Mouse (Mus musculus): ENCODE data around the gene Nfix. TPM values are rescaled to one million over a fixed set of nuclear protein-coding genes. Genes with fewer than 3 reads are reported as not detected.

Nfix gene
- polyA plus RNA-seq, 1 experiment from 2014 or later: 10.9 TPM

DNA sequence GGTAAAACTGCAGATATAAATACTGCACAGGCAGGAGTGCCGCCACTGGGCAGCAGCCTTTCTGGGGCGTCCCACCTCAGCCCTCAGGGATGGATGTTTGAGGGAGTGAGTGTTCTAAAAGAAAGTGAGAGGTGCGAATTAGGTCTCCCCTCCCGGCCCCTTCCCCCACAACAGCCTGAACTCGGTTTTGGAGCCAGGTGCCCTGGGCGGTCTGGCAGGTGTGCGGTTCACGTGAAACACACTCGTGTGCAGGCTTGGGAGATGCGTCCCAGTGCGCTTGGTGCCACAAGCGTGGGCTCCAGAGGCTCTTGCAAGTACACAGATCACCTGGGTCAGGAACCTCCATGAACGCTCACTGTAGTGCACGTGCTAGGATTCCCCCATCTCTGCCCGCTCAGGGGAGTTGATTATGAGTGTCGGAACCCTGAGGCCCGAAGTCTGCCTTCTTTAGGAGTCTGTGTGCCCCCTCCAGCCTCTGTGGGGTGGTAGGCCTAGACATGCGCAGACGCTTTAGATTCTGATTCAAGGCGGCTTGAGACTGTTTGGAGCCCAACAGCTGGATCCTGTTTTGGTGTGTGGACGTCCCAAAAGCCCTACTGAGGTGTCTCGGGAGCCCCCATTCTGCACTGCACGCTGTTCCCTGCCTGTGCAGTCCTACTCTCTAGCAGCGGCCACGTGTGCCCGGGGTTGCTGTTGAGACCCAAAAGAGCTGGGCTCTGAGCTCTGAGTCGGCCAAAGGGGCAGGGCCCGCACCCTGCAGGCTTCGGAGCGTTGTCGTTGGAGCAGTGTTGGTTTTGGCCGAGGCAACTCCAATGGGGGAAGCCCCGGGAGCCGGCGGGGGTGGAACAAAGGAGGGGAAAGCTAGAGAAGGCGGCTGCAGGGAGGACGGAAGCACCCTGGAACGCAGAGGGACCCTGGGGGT, 14.1 kb downstream of the Nfix start:
- Histone ChIP-seq H3K9me3 (ENCODE audit: control insufficient read depth, low read length) (no peaks in the 10 kb centered on the region), H3K36me3 (ENCODE audit: control insufficient read depth, insufficient read depth, low read length) (no peaks in the 10 kb centered on the region), H3K4me3 (ENCODE audit: low read length) (peak overlapping the region; percentile 18; the same call in 1 of the 2 replicates), H3K9ac (ENCODE audit: low read depth, low read length) (no peak overlapping the region), H3K27me3 (ENCODE audit: control insufficient read depth, insufficient read depth, low read length) (peaks cover 98% of the 10 kb centered on the region), H3K4me2 (replicated peaks; ENCODE audit: low read depth, low read length) (no peak overlapping the region), H3K27ac (ENCODE audit: low read depth, low read length) (no peak overlapping the region), H3K4me1 (ENCODE audit: control insufficient read depth, insufficient read depth, low read length) (peaks cover 8% of the 10 kb centered on the region; the same call in 1 of the 2 replicates)
- 1% methylated on average over 38 of the region's 38 CpGs for WGBS
- ATAC-seq (ENCODE audit: low FRiP score, low TSS enrichment): peak; percentile 34; the same call in 1 of the 2 replicates

DNA sequence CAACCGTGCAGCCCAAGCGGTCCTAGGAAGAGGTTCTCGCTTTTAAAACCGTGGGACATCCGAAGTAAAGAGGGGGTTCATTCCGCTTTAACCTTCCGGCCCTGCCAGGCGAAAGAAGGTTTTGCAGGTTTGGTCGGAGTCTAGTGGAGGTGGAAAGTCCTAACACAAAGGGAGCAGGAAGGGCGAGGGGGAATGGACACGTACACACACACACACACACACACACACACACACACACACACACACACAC, 14.7 kb downstream of the Nfix start:
- WGBS: 3% methylated on average over 11 of the region's 11 CpGs
- H3K36me3 ChIP-seq (ENCODE audit: control insufficient read depth, insufficient read depth, low read length): no peaks in the 10 kb centered on the region
- H3K9ac ChIP-seq (ENCODE audit: low read depth, low read length): no peak overlapping the region
- H3K27me3 ChIP-seq (ENCODE audit: control insufficient read depth, insufficient read depth, low read length): peaks cover 99% of the 10 kb centered on the region
- H3K4me2 ChIP-seq (replicated peaks; ENCODE audit: low read depth, low read length): no peak overlapping the region
- H3K9me3 ChIP-seq (ENCODE audit: control insufficient read depth, low read length): no peaks in the 10 kb centered on the region
- no peak overlapping the region for H3K27ac ChIP-seq (ENCODE audit: low read depth, low read length)
- H3K4me3 ChIP-seq (ENCODE audit: low read length): no peak overlapping the region
- H3K4me1 ChIP-seq (ENCODE audit: control insufficient read depth, insufficient read depth, low read length): peaks cover 8% of the 10 kb centered on the region; the same call in 1 of the 2 replicates
- no peak for ATAC-seq (ENCODE audit: low FRiP score, low TSS enrichment)

DNA sequence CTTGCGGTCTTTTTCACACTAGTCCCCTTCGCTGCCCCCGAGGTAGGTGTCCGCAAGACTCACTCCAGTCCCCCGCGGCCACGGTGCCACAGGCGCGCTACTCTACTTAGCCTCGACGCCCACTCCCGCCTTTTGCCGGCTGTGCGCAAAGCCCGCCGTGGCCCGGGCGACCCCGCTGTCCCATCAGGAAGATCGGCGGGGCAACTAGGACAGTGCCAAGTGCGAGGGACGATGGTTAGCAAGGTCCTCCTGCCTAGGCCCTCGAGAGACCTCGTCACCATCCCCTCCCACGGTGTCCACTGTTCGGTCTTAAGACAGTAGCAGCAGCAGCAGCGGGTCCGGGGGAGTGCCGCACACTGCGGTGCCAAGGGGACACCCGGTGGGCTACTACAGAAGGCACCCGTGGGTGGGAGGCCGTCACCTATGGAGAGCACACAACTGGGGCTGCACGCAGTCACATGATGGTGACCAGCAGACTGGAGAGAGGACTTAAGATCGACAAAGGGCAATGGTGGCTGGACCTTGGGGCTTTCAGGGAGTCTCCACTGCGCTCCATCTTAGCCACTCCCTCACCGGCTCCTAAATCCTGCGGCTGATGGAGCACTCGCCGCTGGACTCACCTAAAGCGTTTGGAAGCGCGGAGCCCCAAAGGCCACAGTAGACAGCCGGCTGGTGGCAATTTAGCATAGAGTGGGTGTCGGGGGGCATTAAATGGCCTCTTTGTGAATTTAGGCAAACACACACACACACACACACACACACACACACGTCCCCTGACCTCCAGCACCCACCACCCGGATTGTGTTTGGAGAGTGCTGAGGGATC, 15.3 kb downstream of the Nfix start:
- Histone ChIP-seq H3K9me3 (ENCODE audit: control insufficient read depth, low read length) (no peaks in the 10 kb centered on the region), H3K4me2 (replicated peaks; ENCODE audit: low read depth, low read length) (no peak overlapping the region), H3K27me3 (ENCODE audit: control insufficient read depth, insufficient read depth, low read length) (peaks cover 98% of the 10 kb centered on the region), H3K27ac (ENCODE audit: low read depth, low read length) (no peak overlapping the region), H3K36me3 (ENCODE audit: control insufficient read depth, insufficient read depth, low read length) (no peaks in the 10 kb centered on the region), H3K4me3 (ENCODE audit: low read length) (no peak overlapping the region), H3K9ac (ENCODE audit: low read depth, low read length) (no peak overlapping the region), H3K4me1 (ENCODE audit: control insufficient read depth, insufficient read depth, low read length) (peaks cover 8% of the 10 kb centered on the region; the same call in 1 of the 2 replicates)
- ATAC-seq (ENCODE audit: low FRiP score, low TSS enrichment): no peak
- 1% methylated on average over 48 of the region's 48 CpGs for WGBS

DNA sequence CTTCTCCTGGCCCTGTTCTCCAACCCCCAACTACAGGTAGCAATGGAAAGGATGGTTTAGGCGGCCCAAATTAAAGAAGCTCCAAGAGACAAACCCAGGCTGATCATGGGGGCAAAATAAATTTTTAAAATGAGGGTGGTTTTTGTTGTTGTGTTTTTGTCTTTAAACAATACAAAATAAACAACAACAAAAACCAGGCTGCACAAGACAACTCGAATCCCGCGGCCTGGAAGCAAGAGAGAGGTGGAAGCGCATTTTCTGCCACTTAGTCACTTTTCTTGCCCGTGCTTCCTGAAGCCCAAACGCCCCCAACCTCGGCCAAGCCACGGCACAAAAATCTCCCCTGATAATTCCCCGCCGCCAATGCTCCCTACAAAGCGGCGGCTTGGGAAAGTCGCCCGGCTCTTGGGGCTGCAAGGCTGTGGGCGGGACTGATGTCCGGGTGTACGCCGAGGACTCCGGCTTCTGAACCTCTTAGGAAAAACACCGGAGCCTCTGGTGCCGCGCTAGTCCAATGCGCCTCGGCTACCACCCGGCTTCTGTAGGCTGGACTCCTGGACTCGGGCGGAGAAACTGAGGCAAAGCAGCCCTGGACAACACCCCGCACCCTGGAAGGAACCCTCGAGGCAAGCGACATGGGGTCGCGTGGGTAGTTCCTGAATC, 16.1 kb downstream of the Nfix start:
- peaks cover 8% of the 10 kb centered on the region; the same call in 1 of the 2 replicates for H3K4me1 ChIP-seq (ENCODE audit: control insufficient read depth, insufficient read depth, low read length)

DNA sequence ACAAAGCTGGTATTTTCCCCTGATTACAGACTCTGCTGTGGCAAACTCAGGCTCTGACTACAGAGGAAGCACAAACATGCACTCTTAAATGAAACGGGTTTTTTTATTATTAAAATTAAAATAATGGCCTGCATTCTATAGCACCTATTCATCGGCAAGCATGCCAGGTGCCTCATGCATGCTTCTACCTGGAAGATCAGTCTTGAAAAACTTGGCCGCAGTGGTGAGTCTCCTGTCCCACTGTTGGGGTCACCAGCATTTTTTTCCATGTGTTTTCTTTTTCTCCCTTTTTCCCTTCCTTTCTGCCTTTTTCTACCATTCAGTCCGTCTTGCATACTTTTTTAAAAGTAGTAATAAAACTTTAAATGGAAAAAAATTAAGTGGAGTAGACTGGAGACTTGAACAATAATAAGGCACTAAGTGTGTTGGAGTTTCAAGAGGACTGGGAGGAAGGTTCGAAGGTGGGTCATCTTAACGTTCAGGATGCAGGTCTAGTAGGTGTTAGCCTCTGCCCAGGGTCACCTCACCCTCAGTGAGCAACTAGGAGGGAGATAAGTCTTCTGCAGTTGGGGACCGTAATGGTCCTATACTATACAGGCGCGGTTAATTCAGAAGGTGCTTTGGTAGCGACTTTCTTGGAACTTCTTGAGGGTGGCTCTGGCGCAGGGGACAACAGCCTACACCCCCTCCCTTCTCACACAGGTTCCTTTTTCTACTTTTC, 16.8 kb downstream of the Nfix start:
- Histone ChIP-seq H3K4me2 (replicated peaks; ENCODE audit: low read depth, low read length) (no peak overlapping the region), H3K4me1 (ENCODE audit: control insufficient read depth, insufficient read depth, low read length) (peaks cover 8% of the 10 kb centered on the region; the same call in 1 of the 2 replicates), H3K36me3 (ENCODE audit: control insufficient read depth, insufficient read depth, low read length) (no peaks in the 10 kb centered on the region), H3K9me3 (ENCODE audit: control insufficient read depth, low read length) (no peaks in the 10 kb centered on the region), H3K27me3 (ENCODE audit: control insufficient read depth, insufficient read depth, low read length) (peaks cover 99% of the 10 kb centered on the region), H3K9ac (ENCODE audit: low read depth, low read length) (no peak overlapping the region), H3K27ac (ENCODE audit: low read depth, low read length) (no peak overlapping the region), H3K4me3 (ENCODE audit: low read length) (no peak overlapping the region)
- 4% methylated on average over 11 of the region's 11 CpGs for WGBS
- no peak for ATAC-seq (ENCODE audit: low FRiP score, low TSS enrichment)

More for the DNA sequence above, 16.1 kb downstream of the Nfix start:
- peaks cover 99% of the 10 kb centered on the region for H3K27me3 ChIP-seq (ENCODE audit: control insufficient read depth, insufficient read depth, low read length)
- no peak overlapping the region for H3K4me2 ChIP-seq (replicated peaks; ENCODE audit: low read depth, low read length)
- ATAC-seq (ENCODE audit: low FRiP score, low TSS enrichment): no peak
- 2% methylated on average over 33 of the region's 33 CpGs for WGBS
- H3K27ac ChIP-seq (ENCODE audit: low read depth, low read length): no peak overlapping the region
- H3K4me3 ChIP-seq (ENCODE audit: low read length): peak overlapping the region; percentile 16; the same call in 1 of the 2 replicates
- no peak overlapping the region for H3K9ac ChIP-seq (ENCODE audit: low read depth, low read length)
- H3K9me3 ChIP-seq (ENCODE audit: control insufficient read depth, low read length): no peaks in the 10 kb centered on the region
- H3K36me3 ChIP-seq (ENCODE audit: control insufficient read depth, insufficient read depth, low read length): no peaks in the 10 kb centered on the region

DNA sequence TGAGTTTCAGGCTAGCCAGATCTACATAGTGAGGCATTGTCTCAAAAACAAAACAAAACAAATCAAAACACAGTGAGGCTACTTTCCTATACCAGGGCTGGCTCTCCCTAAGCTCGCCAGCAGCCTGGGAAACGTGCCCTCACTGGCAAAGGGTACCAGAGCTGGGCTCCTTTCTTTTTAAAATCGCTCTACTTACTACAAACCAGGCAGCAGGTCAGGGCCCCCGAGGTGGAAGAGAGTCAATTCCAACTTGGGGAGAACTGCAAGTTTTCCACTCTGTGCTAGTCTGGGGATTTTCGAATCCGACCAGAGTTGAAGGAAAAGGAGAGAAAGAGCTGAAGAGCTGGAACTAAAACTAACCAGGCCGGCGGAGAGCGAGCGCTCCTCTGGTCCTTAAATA, 17.5 kb downstream of the Nfix start:
- Histone ChIP-seq H3K4me2 (replicated peaks; ENCODE audit: low read depth, low read length) (no peak overlapping the region), H3K27ac (ENCODE audit: low read depth, low read length) (no peak overlapping the region), H3K4me1 (ENCODE audit: control insufficient read depth, insufficient read depth, low read length) (peaks cover 8% of the 10 kb centered on the region; the same call in 1 of the 2 replicates), H3K9ac (ENCODE audit: low read depth, low read length) (no peak overlapping the region), H3K4me3 (ENCODE audit: low read length) (no peak overlapping the region), H3K27me3 (ENCODE audit: control insufficient read depth, insufficient read depth, low read length) (peaks cover 99% of the 10 kb centered on the region), H3K9me3 (ENCODE audit: control insufficient read depth, low read length) (no peaks in the 10 kb centered on the region), H3K36me3 (ENCODE audit: control insufficient read depth, insufficient read depth, low read length) (no peaks in the 10 kb centered on the region)
- WGBS: 7% methylated on average over 10 of the region's 10 CpGs
- no peak for ATAC-seq (ENCODE audit: low FRiP score, low TSS enrichment)

DNA sequence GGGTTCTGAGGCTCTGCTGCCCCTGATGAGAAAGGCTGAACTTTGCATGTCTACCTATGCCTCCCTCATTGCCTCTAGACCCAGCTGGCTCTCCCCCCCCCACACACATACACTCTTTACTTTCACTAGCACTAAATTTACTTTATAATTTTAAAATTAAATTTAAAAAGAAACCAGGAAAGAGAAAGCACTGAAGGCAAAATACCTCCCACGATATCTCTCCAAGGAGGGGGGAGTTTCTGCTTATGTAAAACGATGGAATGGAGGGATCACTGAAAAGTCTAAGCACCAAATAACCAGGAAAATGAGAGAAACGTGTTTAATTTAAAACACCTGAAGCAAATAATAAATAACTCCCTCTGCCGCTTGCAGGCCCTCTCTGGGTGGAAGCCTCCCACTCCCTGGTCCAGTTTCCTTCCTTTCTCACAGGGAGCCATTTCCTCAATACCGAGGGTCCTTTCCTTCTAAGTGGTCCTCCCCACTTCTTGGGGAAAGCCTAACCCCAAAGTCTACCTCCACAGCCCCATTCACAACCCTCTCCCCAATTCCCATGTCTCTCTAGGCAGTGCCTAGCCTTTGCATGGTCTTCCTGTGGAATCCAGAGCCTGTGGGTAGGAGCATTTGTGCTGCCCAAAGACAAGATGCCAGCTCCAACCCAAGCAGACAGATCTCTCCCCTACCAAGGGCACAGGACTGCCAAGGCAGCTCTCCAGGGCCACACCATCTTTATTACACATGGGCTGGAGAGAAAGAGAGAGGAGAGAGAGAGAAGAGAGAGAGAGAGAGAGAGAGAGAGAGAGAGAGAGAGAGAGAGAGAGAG, 18.2 kb downstream of the Nfix start:
- Histone ChIP-seq H3K4me3 (ENCODE audit: low read length) (no peak overlapping the region), H3K4me2 (replicated peaks; ENCODE audit: low read depth, low read length) (no peak overlapping the region), H3K9me3 (ENCODE audit: control insufficient read depth, low read length) (no peaks in the 10 kb centered on the region), H3K4me1 (ENCODE audit: control insufficient read depth, insufficient read depth, low read length) (peaks cover 8% of the 10 kb centered on the region; the same call in 1 of the 2 replicates), H3K36me3 (ENCODE audit: control insufficient read depth, insufficient read depth, low read length) (no peaks in the 10 kb centered on the region), H3K9ac (ENCODE audit: low read depth, low read length) (no peak overlapping the region), H3K27me3 (ENCODE audit: control insufficient read depth, insufficient read depth, low read length) (peaks cover 99% of the 10 kb centered on the region), H3K27ac (ENCODE audit: low read depth, low read length) (no peak overlapping the region)
- no peak for ATAC-seq (ENCODE audit: low FRiP score, low TSS enrichment)
- 3% methylated on average over 5 of the region's 5 CpGs for WGBS
